Mouse (Mus musculus) forebrain, embryonic 15.5 days (tissue): ENCODE results near the gene Alpk1. TPM values are rescaled to one million over a fixed set of nuclear protein-coding genes. Genes with fewer than 3 reads are reported as not detected.

Experiments used
- ATAC-seq: fragments of 200-750 bp; cut with Nextera tagmentation; replicated peaks from 2 replicates; pipeline ENCODE4 v1.8.0; 2017; ENCODE audit warnings: mild to moderate bottlenecking, moderate TSS enrichment, moderate library complexity
- H3K27ac ChIP-seq: fragments of 300-500 bp; sonication (generic); replicated peaks from 2 replicates; pipeline ENCODE4 v1.5.1; 2015; ENCODE audit warnings: mild to moderate bottlenecking, inconsistent platforms
- H3K27me3 ChIP-seq: fragments of 300-500 bp; sonication (generic); 2 replicates; pipeline ENCODE4 v1.6.1; 2015; ENCODE audit warnings: inconsistent platforms
- H3K36me3 ChIP-seq: fragments of 300-500 bp; sonication (generic); 2 replicates; pipeline ENCODE4 v1.6.1; 2015; ENCODE audit warnings: mild to moderate bottlenecking, inconsistent platforms
- H3K4me1 ChIP-seq: fragments of 300-500 bp; sonication (generic); 2 replicates; pipeline ENCODE4 v1.6.1; 2015; ENCODE audit warnings: inconsistent platforms
- H3K4me2 ChIP-seq: fragments of 300-500 bp; sonication (generic); replicated peaks from 2 replicates; pipeline ENCODE4 v1.6.1; 2015; ENCODE audit warnings: mild to moderate bottlenecking, inconsistent platforms
- H3K4me3 ChIP-seq: fragments of 300-500 bp; sonication (generic); 2 replicates; pipeline ENCODE4 v1.5.1; 2015; ENCODE audit warnings: mild to moderate bottlenecking, inconsistent platforms
- H3K9ac ChIP-seq: fragments of 300-500 bp; sonication (generic); replicated peaks from 2 replicates; pipeline ENCODE4 v1.6.1; 2015; ENCODE audit warnings: mild to moderate bottlenecking, inconsistent platforms
- H3K9me3 ChIP-seq: fragments of 300-500 bp; sonication (generic); 2 replicates; pipeline ENCODE4 v1.6.1; 2016; ENCODE audit warnings: inconsistent platforms
- WGBS: fragments of 180-500 bp; shearing (Covaris S2); methylation state at CpG from one replicate; pipeline ENCODE4 v1.1.7; 2015; ENCODE audit warnings: mixed read lengths; 5-methylcytosine and 5-hydroxymethylcytosine counted together
- polyA plus RNA-seq: library from polyadenylated mRNA; unstranded; fragments of >200 nt; fragmentation: Nextera tagmentation; extraction: Ambion mirVana; gene quantifications from 2 replicates; pipeline ENCODE4 v1.2.1, GENCODE M21; 2015

The Alpk1 gene
- polyA plus RNA-seq, 1 experiment from 2014 or later, result 0.78 TPM

DNA sequence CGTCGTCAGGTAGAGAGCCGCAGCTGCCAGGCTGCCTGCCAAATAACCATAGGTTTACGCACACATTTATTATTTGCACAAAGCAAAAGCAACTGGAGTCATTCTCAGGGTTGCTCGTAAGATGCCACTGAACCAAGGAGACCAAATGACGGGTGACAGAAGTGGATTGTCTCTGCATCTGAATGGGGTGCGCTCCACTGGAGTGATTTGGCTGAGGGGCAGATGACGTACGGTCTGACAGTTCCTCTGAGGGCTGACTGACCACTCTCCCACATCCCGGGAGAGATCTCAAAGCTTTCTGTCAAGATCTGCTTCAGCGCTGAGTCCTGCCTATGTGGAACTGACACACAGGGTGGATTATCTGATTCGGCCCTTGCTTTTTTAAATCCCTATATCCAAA is 24.7 kb upstream of the Alpk1 start:
- WGBS, result 74% methylated on average over 12 of the region's 12 CpGs
- Histone ChIP-seq H3K36me3 (peaks cover 36% of the 10 kb centered on the region), H3K4me3 (no peak overlapping the region), H3K9ac (no peak overlapping the region), H3K27me3 (no peaks in the 10 kb centered on the region), H3K4me1 (no peaks in the 10 kb centered on the region), H3K9me3 (no peaks in the 10 kb centered on the region), H3K4me2 (no peak overlapping the region), H3K27ac (no peak overlapping the region)
- ATAC-seq, result no peak

DNA sequence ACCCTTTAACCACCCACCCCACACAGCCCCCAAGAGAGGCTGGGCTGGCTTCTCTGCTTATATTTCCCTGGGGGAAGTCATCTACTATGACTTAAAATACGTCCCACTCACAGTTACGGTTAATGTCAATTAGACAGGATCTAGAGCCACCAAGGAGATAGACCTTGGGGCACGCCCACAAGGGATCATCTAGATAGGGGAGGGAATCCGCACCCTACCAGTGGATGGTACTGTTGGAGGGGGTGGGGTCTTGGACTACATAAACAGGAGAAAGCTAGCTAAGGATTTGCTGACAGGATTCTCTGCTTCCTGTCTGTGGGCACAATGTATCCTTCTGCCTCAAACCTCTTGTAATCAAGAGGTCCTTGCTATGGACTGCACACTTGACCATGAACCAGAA is 24.1 kb upstream of the Alpk1 start:
- WGBS, result 92% methylated on average over 4 of the region's 4 CpGs
- Histone ChIP-seq H3K4me1 (no peaks in the 10 kb centered on the region), H3K36me3 (peaks cover 30% of the 10 kb centered on the region), H3K9ac (no peak overlapping the region), H3K4me2 (no peak overlapping the region), H3K4me3 (no peak overlapping the region), H3K9me3 (no peaks in the 10 kb centered on the region), H3K27ac (no peak overlapping the region), H3K27me3 (no peaks in the 10 kb centered on the region)
- ATAC-seq, result no peak

DNA sequence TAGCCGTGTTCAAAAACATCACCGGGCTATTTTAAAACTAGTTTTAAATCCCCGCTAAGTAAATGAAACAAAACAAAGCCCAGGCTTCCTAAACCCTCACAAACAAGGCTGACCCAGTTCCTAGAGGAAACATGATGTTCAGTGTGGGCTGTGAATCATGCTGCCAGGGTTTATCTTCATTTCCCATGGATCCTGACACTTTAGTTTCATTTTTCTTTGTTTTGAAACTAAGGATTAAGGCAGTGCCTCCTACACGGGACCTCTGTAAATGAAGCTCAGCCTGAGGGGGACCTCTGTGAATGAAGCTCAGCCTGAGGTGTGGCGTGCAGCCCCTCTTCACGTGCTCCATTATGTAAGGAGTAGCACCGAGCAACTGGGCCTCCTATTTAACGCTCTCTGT is 22.5 kb upstream of the Alpk1 start:
- ATAC-seq, result no peak
- Histone ChIP-seq H3K9ac (no peak overlapping the region), H3K27me3 (no peaks in the 10 kb centered on the region), H3K4me1 (no peaks in the 10 kb centered on the region), H3K27ac (no peak overlapping the region), H3K4me2 (no peak overlapping the region), H3K9me3 (no peaks in the 10 kb centered on the region), H3K4me3 (no peak overlapping the region), H3K36me3 (peaks cover 14% of the 10 kb centered on the region)
- WGBS, result 32% methylated on average over 8 of the region's 8 CpGs

DNA sequence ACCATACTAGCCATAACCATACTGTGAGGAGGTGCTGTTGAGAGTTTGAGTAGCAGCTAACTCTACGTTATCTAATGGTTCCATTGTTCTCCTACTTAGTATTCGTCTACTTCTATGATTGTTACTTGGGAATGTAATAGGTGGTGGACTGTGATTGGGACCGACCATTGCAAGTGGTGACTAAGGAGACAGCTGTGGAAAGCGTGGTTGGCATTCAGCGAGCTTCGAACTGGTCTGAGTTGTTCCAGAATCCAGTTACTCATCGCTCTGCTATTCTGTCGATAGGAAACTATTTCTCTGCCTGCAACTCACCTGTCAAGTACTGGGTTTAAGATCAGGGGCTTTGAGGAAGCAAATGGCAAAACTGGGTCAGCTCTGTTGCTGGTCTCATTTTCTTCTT is 20.8 kb upstream of the Alpk1 start:
- no peak for ATAC-seq
- WGBS, result 93% methylated on average over 8 of the region's 8 CpGs
- H3K4me3 ChIP-seq, result no peak overlapping the region

DNA sequence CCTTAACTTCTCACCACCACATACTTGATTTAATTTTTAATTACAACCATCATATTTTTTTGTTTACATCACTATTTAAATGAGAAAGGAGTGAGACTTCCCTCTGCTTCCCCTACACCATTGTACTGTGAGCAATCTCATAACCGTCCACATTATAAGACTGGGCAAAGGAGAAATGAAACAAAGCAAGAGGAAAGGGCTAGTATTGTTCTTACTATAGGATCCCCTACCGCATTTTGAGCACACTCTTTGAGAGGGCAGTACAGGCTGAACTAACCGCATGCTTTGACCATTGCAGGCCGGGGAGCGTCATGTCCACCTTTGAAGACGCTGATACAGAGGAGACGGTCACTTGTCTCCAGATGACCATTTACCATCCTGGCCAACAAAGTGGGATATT is 15.9 kb upstream of the Alpk1 start:
- Histone ChIP-seq H3K4me2 (no peak overlapping the region), H3K36me3 (no peaks in the 10 kb centered on the region), H3K4me3 (no peak overlapping the region), H3K27me3 (peaks cover 4% of the 10 kb centered on the region; the same call in 1 of the 2 replicates), H3K4me1 (peaks cover under 1% of the 10 kb centered on the region), H3K9me3 (no peaks in the 10 kb centered on the region), H3K27ac (no peak overlapping the region), H3K9ac (no peak overlapping the region)
- ATAC-seq, result no peak
- whole genome bisulfite sequencing, result 94% methylated on average over 7 of the region's 7 CpGs

More for the DNA sequence above, 20.8 kb upstream of the Alpk1 start:
- H3K9ac ChIP-seq, result no peak overlapping the region
- H3K27me3 ChIP-seq, result no peaks in the 10 kb centered on the region
- H3K9me3 ChIP-seq, result no peaks in the 10 kb centered on the region
- H3K36me3 ChIP-seq, result peaks cover 3% of the 10 kb centered on the region; the same call in 1 of the 2 replicates
- H3K4me2 ChIP-seq, result no peak overlapping the region
- H3K4me1 ChIP-seq, result no peaks in the 10 kb centered on the region
- no peak overlapping the region for H3K27ac ChIP-seq

DNA sequence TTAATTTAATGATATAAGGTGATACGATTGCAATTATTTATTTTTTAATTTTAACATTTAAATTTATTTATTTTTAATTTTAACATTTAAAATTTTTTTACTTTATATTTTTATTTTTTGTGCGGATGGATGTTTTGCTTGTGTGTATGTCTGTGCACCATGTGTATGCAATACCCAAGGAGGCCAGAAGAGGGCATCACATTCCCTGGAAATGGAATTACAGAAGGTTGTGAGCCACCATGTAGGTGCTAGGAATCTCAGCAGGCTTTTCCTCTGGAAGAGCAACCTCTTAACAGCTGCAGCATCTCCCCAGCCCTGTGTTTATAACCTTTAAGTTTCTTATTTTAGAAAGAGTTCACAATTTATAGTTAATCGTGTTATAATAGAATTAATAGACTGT is 15.4 kb upstream of the Alpk1 start:
- Histone ChIP-seq H3K36me3 (no peaks in the 10 kb centered on the region), H3K9me3 (no peaks in the 10 kb centered on the region), H3K27ac (no peak overlapping the region), H3K27me3 (peaks cover 4% of the 10 kb centered on the region; the same call in 1 of the 2 replicates), H3K4me2 (no peak overlapping the region), H3K4me1 (peaks cover 6% of the 10 kb centered on the region), H3K4me3 (no peak overlapping the region), H3K9ac (no peak overlapping the region)
- ATAC-seq, result no peak
- 94% methylated on average over 3 of the region's 3 CpGs for WGBS

DNA sequence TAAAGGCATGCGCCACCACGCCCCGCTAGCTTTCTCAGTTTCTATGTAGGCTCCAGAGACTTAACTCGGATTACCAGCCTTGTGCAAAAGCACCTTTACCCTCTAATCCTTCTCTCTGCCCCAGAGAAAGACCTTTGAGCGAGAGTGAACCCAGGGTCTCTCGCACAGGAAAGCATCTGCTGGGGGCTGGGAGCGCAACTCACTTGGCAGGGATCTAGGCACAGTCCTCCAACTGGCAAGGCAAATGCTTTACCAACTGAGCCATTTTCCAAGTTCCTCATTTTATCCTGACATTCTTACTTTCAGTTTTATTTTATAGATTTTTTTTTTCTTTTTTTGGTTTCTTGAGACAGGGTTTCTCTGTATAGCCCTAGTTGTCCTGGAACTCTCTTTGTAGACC is 12.7 kb upstream of the Alpk1 start:
- Histone ChIP-seq H3K27ac (no peak overlapping the region), H3K9me3 (no peaks in the 10 kb centered on the region), H3K36me3 (no peaks in the 10 kb centered on the region), H3K4me2 (no peak overlapping the region), H3K27me3 (peaks cover 7% of the 10 kb centered on the region), H3K9ac (no peak overlapping the region), H3K4me3 (no peak overlapping the region), H3K4me1 (peaks cover 23% of the 10 kb centered on the region)
- no peak for ATAC-seq
- WGBS, result 69% methylated on average over 7 of the region's 7 CpGs

DNA sequence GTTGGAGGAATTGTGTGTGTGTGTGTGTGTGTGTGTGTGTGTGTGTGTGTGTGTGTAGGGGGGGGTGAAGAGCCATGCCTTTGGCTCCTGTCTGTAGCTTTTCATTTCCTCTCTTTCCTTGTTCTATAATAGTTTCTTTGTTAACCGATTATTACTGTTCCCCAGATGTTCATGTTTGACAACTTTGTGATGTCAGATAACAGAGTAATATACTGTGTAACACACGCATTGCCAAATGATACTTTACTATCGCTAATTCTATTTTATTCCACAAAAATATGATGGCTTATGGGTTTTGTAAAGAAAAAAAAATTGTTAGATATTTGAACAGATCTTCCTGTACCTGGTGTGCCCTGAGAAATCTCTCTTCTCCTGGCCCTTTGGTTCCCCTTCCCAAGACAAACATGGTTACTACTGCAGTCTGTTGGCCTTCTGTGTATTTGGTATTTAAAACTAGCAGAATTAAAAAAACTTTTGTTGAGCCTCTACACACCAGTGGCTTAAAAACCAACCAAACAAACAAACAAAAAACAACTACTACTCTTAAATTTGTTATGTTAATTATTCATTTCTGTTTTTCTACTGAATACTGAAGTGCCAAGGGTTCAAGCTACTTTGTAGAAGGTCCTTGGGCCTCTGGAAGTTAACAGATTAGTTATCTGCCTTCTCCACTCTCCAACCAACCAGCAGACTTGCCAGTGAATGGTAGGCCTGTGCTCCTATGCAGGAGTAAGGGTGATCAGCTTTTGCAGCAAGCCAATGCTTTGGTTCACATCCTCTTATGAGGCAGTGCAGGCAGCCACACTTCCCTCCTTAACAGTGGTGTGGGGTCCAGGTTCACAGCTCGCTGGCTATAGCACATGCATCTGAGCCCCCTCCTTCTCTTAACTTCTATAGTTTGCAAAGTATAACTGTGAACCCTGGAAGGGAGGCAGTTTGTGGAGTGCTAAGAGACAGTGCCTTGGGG is 11.6 kb upstream of the Alpk1 start:
- no peak overlapping the region for H3K9ac ChIP-seq
- H3K4me1 ChIP-seq, result peaks cover 23% of the 10 kb centered on the region
- H3K27me3 ChIP-seq, result peaks cover 12% of the 10 kb centered on the region
- ATAC-seq, result no peak
- H3K9me3 ChIP-seq, result no peaks in the 10 kb centered on the region
- no peaks in the 10 kb centered on the region for H3K36me3 ChIP-seq
- H3K27ac ChIP-seq, result no peak overlapping the region
- 67% methylated on average over 4 of the region's 4 CpGs for WGBS
- no peak overlapping the region for H3K4me3 ChIP-seq
- 0 out of 2 replicates have a peak overlapping the region, but pooled peaks have one; percentile 99 for H3K4me2 ChIP-seq

DNA sequence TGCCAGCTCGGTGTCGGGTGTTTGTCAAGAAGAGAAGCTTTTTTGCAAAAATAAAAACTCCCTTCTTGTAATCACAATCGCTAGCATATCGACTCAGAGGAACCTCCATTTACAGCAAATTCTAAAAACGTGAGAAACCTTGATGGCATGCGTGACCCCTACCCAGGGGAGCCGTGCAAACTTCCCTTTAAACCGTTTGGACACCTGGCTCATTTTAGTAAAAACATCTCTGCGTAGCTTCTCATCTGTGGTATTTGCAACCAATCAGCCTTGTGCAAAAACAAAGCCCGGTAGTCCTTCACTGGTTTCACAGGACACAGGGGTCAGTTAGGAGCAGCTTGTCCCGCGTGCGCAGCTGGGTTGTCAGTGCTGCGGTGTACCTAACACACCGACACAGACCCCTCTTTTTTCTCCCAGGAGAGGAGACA is 10.7 kb upstream of the Alpk1 start:
- H3K27me3 ChIP-seq, result peaks cover 14% of the 10 kb centered on the region
- H3K4me3 ChIP-seq, result peak overlapping the region; percentile 58
- peak overlapping the region; percentile 54 for H3K9ac ChIP-seq
- no peaks in the 10 kb centered on the region for H3K36me3 ChIP-seq
- H3K27ac ChIP-seq, result no peak overlapping the region
- H3K4me1 ChIP-seq, result peaks cover 23% of the 10 kb centered on the region
- peak overlapping the region; percentile 99 for H3K4me2 ChIP-seq
- 0 out of 2 replicates have a peak, but pooled peaks have one; percentile 26 for ATAC-seq
- H3K9me3 ChIP-seq, result no peaks in the 10 kb centered on the region
- 2% methylated on average over 15 of the region's 15 CpGs for WGBS

DNA sequence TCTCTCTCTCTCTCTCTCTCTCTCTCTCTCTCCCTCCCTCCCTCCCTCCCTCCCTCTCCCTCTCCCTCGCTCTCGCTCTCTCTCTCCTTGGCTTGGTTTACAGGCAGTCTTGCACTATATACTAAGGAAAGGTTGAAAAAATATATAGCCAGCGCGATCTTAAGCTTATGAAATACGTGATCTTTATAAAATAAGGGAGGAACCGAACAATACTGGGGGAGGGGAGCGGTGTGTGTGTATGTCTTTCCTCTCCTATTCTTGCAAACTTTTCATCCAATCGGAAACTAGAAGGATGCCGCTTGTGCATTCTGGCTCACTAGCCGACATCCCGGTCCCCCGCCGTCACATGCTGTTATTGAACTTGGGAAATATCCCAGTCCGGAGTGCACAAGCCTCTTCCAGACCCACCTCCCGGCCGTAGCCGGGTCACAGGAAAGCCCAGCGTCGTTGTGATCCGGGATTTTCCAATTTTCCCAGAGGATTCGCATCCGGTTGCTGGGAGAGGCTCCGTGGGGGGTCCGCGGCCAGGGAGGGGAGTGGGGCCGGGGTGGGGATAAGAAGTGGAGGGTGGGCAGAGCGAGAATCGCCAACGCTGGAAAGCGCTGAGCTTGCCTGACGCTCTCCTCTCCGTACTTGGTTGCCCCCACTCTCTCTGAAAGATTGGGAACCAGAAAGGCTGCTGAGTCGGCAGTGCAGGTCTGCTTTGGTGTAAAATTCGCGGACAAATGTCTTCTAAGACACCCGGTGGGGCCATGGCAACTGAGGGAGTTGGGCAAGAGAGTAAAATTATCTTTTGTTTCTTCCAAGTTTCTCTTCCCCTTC is 10.1 kb upstream of the Alpk1 start:
- Histone ChIP-seq H3K27me3 (peaks cover 14% of the 10 kb centered on the region), H3K36me3 (no peaks in the 10 kb centered on the region), H3K4me1 (peaks cover 23% of the 10 kb centered on the region), H3K9ac (peak overlapping the region; percentile 54), H3K9me3 (no peaks in the 10 kb centered on the region), H3K4me3 (peak overlapping the region; percentile 58), H3K4me2 (peak overlapping the region; percentile 99), H3K27ac (no peak overlapping the region; the same call in 1 of the 2 replicates)
- peak; percentile 62 for ATAC-seq
- WGBS, result under 1% methylated on average over 36 of the region's 36 CpGs

DNA sequence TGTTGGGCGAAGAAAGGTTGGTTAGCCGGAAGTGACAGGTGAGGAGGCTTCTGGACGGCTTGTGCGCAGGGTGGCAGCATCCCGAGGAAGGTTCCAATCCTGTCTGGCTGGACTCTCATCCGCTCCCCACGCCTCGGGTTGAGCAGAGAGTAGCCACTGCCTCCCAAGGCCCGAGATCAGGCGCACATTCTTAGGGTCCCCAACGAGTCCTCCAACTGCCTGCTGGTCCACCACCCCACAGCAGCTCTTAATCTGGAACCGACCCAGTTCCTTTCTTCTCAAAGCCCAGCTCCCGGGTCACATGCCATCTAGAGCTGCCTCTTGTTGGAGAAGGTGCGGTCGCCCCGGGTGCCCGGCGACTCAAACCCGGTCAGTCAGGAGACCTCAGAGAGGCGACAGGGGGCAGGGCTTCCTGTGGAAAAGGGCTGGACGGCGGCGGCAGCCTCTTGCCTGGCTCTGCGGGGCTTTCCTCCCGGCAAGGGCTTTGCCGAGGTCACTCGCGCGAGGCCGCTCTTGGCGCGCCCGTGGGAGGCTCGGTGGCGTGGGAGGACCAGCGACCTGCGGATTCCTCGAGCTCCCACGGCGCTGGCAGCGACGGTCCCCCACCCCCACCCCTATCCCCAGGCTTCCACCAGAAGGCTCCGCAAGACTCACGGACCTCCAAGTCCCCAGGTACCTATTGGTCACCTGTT is 9.3 kb upstream of the Alpk1 start, which contains the start of gene Tifa:
Gene Tifa, plus strand, starts transcription at position 306 of the 692 bp plus-strand sequence.
- peak within 1 kb of the TSS; percentile 54 for H3K9ac ChIP-seq
- under 1% methylated on average over 44 of the region's 44 CpGs for WGBS

More for the DNA sequence above, 9.3 kb upstream of the Alpk1 start, which contains the start of gene Tifa:
- peak; percentile 66 for ATAC-seq
- Histone ChIP-seq H3K4me1 (peaks cover 23% of the 10 kb centered on the region), H3K27me3 (peaks cover 15% of the 10 kb centered on the region), H3K36me3 (no peaks in the 10 kb centered on the region), H3K27ac (no peak within 1 kb of the TSS; the same call in 1 of the 2 replicates), H3K4me3 (peak within 1 kb of the TSS; percentile 58), H3K4me2 (peak within 1 kb of the TSS; percentile 99), H3K9me3 (no peaks in the 10 kb centered on the region)
